Mouse (Mus musculus) heart, postnatal 0 days (tissue): ENCODE measurements at regions not wholly inside any gene's neighbourhood (a gene's known extent, or its start where the extent isn't known, plus 50 kb on each side); places are given as distances from the start of the nearest gene placed in this dataset.

Experiments used
- ATAC-seq: fragments of 200-750 bp; cut with Nextera tagmentation; 2 replicates; pipeline ENCODE4 v1.8.0; 2017; ENCODE audit warnings: low read depth, moderate number of reproducible peaks, moderate library complexity; ENCODE audit not compliant: insufficient read depth
- DNase-seq: peaks from one replicate; pipeline ENCODE4 v3.0.0-alpha.2; 2016; ENCODE audit warnings: low spot score
- H3K27ac ChIP-seq: fragments of 300-500 bp; sonication (generic); 2 replicates; pipeline ENCODE4 v1.5.1; 2014; ENCODE audit warnings: low read depth, mild to moderate bottlenecking
- H3K27me3 ChIP-seq: fragments of 300-500 bp; sonication (generic); 2 replicates; pipeline ENCODE4 v1.6.1; 2014; ENCODE audit warnings: low read length, mixed read lengths; ENCODE audit not compliant: control insufficient read depth, insufficient read depth
- H3K36me3 ChIP-seq: fragments of 300-500 bp; sonication (generic); replicated peaks from 2 replicates; pipeline ENCODE4 v1.6.1; 2014; ENCODE audit warnings: low read length, mixed read lengths; ENCODE audit not compliant: control insufficient read depth, insufficient read depth
- H3K4me1 ChIP-seq: fragments of 300-500 bp; sonication (generic); 2 replicates; pipeline ENCODE4 v1.6.1; 2014; ENCODE audit warnings: antibody characterized with exemption; ENCODE audit not compliant: control insufficient read depth, insufficient read depth
- H3K4me2 ChIP-seq: fragments of 300-500 bp; sonication (generic); 2 replicates; pipeline ENCODE4 v1.6.1; 2014; ENCODE audit warnings: low read depth, mild to moderate bottlenecking, low read length, moderate library complexity
- H3K4me3 ChIP-seq: fragments of 300-500 bp; sonication (generic); 2 replicates; pipeline ENCODE4 v1.5.1; 2014; ENCODE audit warnings: low read depth, low read length
- H3K9ac ChIP-seq: fragments of 300-500 bp; sonication (generic); replicated peaks from 2 replicates; pipeline ENCODE4 v1.6.1; 2014; ENCODE audit warnings: low read depth, low read length, mixed read lengths
- H3K9me3 ChIP-seq: fragments of 300-500 bp; sonication (generic); replicated peaks from 2 replicates; pipeline ENCODE4 v1.6.1; 2016; ENCODE audit warnings: low read length; ENCODE audit not compliant: control insufficient read depth
- CTCF ChIP-seq: IDR thresholded peaks from 2 replicates; pipeline ENCODE4 v1.5.1; 2016; ENCODE audit warnings: antibody characterized with exemption, control low read depth, low read depth
- EP300 ChIP-seq: IDR thresholded peaks from 2 replicates; pipeline ENCODE4 v1.6.1; 2016; ENCODE audit warnings: antibody characterized with exemption, low read depth
- WGBS: fragments of 180-500 bp; shearing (Covaris S2); extraction: QIAGEN DNeasy Blood & Tissue Kit; methylation state at CpG from one replicate; pipeline ENCODE4 v1.1.7; 2014; 5-methylcytosine and 5-hydroxymethylcytosine counted together

- Histone ChIP-seq H3K4me3 (no peak overlapping the region), H3K27me3 (no peaks in the 10 kb centered on the region), H3K4me2 (no peak overlapping the region), H3K9me3 (0 out of 2 replicates have a peak, but pooled peaks cover 3% of the 10 kb centered on the region), H3K27ac (peak overlapping the region; percentile 25; the same call in 1 of the 2 replicates), H3K4me1 (no peaks in the 10 kb centered on the region), H3K9ac (no peak overlapping the region), H3K36me3 (no peaks in the 10 kb centered on the region)
- no peak for DNase-seq
- TF ChIP-seq EP300 (no peak), CTCF (no peak)
- WGBS: 42% methylated on average over 3 of the region's 3 CpGs
- no peak for ATAC-seq
These were observed 186.1 kb upstream of the Kcnj16 start for GRCm38 (mm10) chr11:110781492-110782276.

- TF ChIP-seq CTCF (no peak), EP300 (no peak)
- no peak for ATAC-seq
These were observed 178.3 kb upstream of the Kcnj16 start for GRCm38 (mm10) chr11:110789537-110789936.

GRCm38 (mm10) chr11:110799887-110800578, 167.8 kb upstream of the Kcnj16 start:
- 76% methylated on average over 8 of the region's 8 CpGs for WGBS
- H3K36me3 ChIP-seq: no peaks in the 10 kb centered on the region
- no peak overlapping the region for H3K4me3 ChIP-seq
- H3K4me2 ChIP-seq: no peak overlapping the region
- TF ChIP-seq EP300 (no peak), CTCF (no peak)
- ATAC-seq: no peak
- no peaks in the 10 kb centered on the region for H3K27me3 ChIP-seq
- no peaks in the 10 kb centered on the region for H3K9me3 ChIP-seq
- no peak for DNase-seq
- H3K4me1 ChIP-seq: no peaks in the 10 kb centered on the region
- no peak overlapping the region for H3K9ac ChIP-seq
- H3K27ac ChIP-seq: no peak overlapping the region

More at GRCm38 (mm10) chr11:110789537-110789936, 178.3 kb upstream of the Kcnj16 start:
- no peaks in the 10 kb centered on the region for H3K36me3 ChIP-seq
- H3K4me2 ChIP-seq: no peak overlapping the region
- no peak overlapping the region for H3K4me3 ChIP-seq
- H3K27ac ChIP-seq: no peak overlapping the region
- no peaks in the 10 kb centered on the region for H3K27me3 ChIP-seq
- H3K9ac ChIP-seq: no peak overlapping the region
- no peaks in the 10 kb centered on the region for H3K4me1 ChIP-seq
- 57% methylated on average over 4 of the region's 4 CpGs for WGBS
- H3K9me3 ChIP-seq: 0 out of 2 replicates have a peak, but pooled peaks cover 3% of the 10 kb centered on the region
- DNase-seq: no peak

- Histone ChIP-seq H3K27ac (no peak overlapping the region), H3K4me2 (no peak overlapping the region), H3K9ac (no peak overlapping the region), H3K4me3 (no peak overlapping the region), H3K4me1 (no peaks in the 10 kb centered on the region), H3K27me3 (no peaks in the 10 kb centered on the region), H3K9me3 (no peaks in the 10 kb centered on the region), H3K36me3 (no peaks in the 10 kb centered on the region)
- TF ChIP-seq CTCF: no peak
- no peak for TF ChIP-seq EP300
- DNase-seq (no peak), ATAC-seq (no peak)
- WGBS: 64% methylated on average over 7 of the region's 7 CpGs
These were observed 165.8 kb upstream of the Kcnj16 start for GRCm38 (mm10) chr11:110802013-110802412.

- DNase-seq (no peak), ATAC-seq (no peak)
- Histone ChIP-seq H3K4me2 (no peak overlapping the region), H3K27ac (no peak overlapping the region), H3K4me3 (no peak overlapping the region), H3K27me3 (no peaks in the 10 kb centered on the region), H3K9me3 (no peaks in the 10 kb centered on the region), H3K4me1 (no peaks in the 10 kb centered on the region), H3K36me3 (no peaks in the 10 kb centered on the region), H3K9ac (no peak overlapping the region)
- TF ChIP-seq EP300 (no peak), CTCF (no peak)
- WGBS: 91% methylated on average over 1 of the region's 1 CpGs
These were observed 163.8 kb upstream of the Kcnj16 start for GRCm38 (mm10) chr11:110804079-110804478.
